Mouse (Mus musculus) T-helper 17 cell (primary cell): ENCODE results near the gene Lyrm4.

Experiments used
- in situ Hi-C, 2 experiments: fragments of 300-600 bp; cut with MboI, MseI; formaldehyde crosslinking; loops; 1 replicate in 1 of 2; 2 replicates in 1 of 2; pipeline ENCODE4 v1.15.1; 2025; ENCODE audit warnings: high pct_unique_total_duplicates in 2 of 2

Lyrm4 gene

GRCm38 (mm10) chr13:35939871-35940665, 177.3 kb downstream of the Lyrm4 start:
- in situ Hi-C loops = no loop called here

DNA sequence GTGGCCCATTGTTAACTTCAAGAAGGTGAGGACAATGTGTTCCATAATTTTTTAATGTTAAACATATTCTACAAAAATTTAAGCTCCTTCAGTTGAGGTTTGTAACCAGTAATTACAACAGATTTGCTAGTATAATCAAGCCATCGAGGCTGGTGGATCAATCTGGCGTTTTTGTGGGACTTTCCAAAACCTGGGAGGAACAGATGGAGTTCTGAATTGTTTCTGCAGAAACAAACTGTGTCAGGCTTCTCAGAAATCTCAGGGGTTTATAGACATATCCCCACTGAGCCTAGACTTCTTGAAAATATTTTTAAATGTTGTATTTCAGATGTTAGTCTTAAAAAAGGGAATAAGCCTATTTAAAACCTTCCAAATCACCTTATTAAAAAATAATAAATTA, 179.3 kb downstream of the Lyrm4 start:
- in situ Hi-C loops = no loop called here
